Mouse (Mus musculus) urinary bladder, postnatal 36 days (tissue): ENCODE results near the gene Larp1b.

Source experiments
- DNase-seq, 2 experiments: peaks; one replicate each; pipeline ENCODE4 v3.0.0; 2022; ENCODE audit warnings: low spot score in 2 of 2, mixed read lengths in 1 of 2

Gene Larp1b

DNA sequence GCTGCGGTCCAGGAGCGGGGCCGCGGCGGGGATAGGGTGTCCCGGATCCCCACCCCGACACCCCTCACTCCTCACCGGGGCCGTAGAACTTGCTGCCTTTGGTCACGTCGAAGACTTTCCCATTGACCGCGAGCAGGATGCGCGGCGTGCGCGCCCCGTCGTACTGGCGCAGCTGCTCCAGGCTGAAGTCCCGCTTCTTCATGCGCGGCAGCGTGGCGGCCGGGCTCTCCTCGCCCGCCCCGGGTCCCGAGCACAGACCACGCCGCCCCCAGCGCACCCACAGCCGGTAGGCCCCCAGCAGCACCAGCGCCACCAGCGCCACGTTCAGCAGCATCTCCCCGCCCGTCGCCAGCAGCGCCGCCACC, 132.9 kb downstream of the Larp1b start:
- no peak for DNase-seq

DNA sequence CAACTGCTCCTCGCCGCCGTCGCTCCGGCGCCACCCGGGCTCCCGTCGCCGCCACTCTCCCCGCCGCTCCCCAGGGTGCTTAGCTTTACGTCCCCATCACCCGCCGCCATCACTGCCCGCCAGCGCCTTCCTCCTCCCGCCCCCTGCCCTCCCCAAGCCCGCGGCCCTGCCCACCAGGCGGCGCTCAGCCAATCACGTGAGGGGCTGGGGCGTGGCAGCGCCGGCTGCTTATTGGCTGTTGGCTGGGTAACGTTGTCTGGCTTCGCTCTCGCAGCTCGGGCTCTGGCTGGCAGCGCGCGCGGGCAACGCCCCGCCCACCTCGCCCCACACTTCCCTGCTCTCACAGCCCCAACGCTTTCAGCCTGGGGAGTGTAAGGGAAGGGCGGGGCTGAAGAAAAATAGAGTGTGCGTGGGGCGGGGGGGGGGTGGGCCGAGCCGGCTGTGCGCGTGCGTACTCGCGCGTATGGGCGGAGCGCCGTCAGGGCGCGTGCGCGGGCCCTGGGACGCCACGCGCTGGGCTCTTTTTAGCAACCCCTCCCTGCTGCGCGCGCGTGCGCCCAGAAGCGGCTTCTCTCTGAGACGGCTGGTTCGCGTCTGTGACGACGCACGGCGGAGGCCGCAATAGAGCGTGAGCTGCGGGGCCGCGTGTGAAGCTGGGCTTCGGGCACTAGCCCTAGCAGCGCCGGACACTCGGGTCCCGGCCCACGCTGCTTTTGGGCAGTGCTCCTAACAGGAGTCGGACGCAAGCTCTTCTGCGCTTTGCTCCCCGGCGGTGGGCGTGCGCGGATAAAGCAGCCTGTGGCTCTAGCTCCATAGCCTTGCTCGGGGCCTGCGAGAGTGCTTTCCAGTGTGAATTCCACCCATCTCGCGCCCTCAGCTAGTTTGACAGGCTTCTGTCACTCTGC, 133.5 kb downstream of the Larp1b start, which contains the start of gene Pgrmc2:
Gene Pgrmc2 (minus strand): TSS at position 162 of the 905 bp plus-strand sequence.
- peak; percentile 96 to 98 for DNase-seq

GRCm38 (mm10) chr3:41083790-41084112, 134.1 kb downstream of the Larp1b start:
- DNase-seq = no peak

DNA sequence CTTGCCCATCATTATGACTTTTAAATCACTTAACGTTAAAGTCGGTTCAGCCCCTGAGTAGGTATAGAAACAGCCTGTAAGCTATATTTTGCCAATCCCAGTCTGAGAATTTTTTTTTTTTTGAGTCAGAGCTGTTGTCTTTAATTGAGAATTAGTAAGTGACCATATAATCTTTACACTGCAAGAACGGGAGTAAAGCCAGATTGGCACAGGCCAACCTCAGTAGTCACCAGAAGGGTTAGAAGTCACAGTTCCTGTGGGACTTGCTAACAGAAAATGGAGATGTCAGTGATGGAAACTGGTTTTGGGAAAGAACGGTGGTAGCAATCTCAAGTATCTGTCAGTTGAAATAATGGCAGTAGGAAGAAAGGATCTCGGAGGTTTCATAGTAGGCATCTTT, 134.8 kb downstream of the Larp1b start:
- no peak for DNase-seq

DNA sequence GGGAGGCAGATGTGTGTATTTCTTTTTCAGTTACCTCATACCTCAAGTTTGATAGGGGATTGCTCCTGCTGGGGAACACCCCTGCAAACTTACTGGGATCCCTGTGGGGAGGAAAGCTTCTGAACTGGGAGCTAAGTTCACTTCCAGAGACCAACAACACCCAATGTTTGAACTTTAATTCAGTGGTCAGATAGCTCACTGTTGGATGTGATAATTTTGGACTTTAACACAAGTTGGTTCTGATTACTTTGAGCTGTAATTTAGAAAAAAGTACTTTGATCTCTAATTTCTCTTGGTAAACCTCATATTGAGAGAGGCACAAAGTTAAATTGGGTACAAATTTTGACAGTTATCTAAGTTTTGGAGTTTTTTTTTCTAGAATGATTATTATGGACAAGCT, 137.4 kb downstream of the Larp1b start:
- no peak for DNase-seq
